Mouse (Mus musculus): Measurements from ENCODE around the gene Vrk3. TPM values are rescaled to one million over a fixed set of nuclear protein-coding genes. Genes with fewer than 3 reads are reported as not detected.

Vrk3 gene
- polyA plus RNA-seq, 1 experiment = 18.4 TPM

DNA sequence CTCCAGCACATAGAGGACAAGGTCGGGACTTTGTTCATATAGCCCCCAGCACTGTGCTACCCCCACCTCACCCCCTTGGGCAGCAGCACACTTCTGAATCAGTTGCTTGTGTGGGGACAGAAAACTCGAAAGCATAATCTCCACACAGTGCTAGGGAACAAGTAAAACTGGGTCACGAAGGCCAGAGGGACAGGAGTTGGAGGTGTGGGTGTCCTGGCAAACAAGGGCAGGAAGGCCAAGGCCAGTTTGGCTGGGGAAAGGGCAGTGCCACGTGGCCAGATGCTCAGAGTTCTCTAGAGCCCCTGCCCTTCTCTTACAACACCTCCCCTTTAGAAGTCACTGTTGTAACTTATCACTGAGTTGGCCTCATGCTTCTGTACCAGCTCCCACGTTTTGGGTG lies 71.7 kb downstream of the Vrk3 start:
- Histone ChIP-seq H3K4me1 (ENCODE audit: control insufficient read depth) (peaks cover 88% of the 10 kb centered on the region), H3K36me3 (ENCODE audit: control insufficient read depth) (peaks cover 69% of the 10 kb centered on the region), H3K4me3 (replicated peaks) (no peak overlapping the region), H3K27me3 (ENCODE audit: control insufficient read depth) (no peaks in the 10 kb centered on the region), H3K9me3 (ENCODE audit: control insufficient read depth, low read length) (no peaks in the 10 kb centered on the region)
- TF ChIP-seq TAL1 (IDR thresholded peaks at IDR 0.05; ENCODE audit: low read length) (no peak), GATA1 (IDR thresholded peaks at IDR 0.05; ENCODE audit: low read length) (no peak)

DNA sequence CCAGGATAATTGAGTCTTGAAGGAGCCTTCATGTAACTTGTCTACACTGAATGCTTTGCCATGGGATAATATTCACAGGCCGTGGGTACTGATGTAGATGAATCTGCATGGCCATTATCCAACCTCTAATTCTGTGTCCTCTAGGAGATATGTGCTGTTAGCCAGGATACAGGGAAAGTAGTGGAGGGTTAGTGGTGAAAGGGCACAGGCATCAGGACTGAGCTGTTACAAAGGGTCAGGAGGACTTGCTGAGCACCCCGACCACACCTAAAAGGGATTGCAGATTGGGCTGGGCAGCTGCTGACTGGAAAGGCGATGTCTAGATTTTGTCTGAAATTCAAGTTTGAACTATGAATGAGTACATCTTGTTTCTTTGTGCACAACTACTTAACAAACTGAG lies 72.3 kb downstream of the Vrk3 start:
- no peak overlapping the region for H3K4me3 ChIP-seq (replicated peaks)
- H3K36me3 ChIP-seq (ENCODE audit: control insufficient read depth) = peaks cover 74% of the 10 kb centered on the region
- H3K27me3 ChIP-seq (ENCODE audit: control insufficient read depth) = no peaks in the 10 kb centered on the region
- TF ChIP-seq GATA1 (IDR thresholded peaks at IDR 0.05; ENCODE audit: low read length) (no peak), TAL1 (IDR thresholded peaks at IDR 0.05; ENCODE audit: low read length) (no peak)
- peaks cover 87% of the 10 kb centered on the region for H3K4me1 ChIP-seq (ENCODE audit: control insufficient read depth)
- H3K9me3 ChIP-seq (ENCODE audit: control insufficient read depth, low read length) = no peaks in the 10 kb centered on the region

DNA sequence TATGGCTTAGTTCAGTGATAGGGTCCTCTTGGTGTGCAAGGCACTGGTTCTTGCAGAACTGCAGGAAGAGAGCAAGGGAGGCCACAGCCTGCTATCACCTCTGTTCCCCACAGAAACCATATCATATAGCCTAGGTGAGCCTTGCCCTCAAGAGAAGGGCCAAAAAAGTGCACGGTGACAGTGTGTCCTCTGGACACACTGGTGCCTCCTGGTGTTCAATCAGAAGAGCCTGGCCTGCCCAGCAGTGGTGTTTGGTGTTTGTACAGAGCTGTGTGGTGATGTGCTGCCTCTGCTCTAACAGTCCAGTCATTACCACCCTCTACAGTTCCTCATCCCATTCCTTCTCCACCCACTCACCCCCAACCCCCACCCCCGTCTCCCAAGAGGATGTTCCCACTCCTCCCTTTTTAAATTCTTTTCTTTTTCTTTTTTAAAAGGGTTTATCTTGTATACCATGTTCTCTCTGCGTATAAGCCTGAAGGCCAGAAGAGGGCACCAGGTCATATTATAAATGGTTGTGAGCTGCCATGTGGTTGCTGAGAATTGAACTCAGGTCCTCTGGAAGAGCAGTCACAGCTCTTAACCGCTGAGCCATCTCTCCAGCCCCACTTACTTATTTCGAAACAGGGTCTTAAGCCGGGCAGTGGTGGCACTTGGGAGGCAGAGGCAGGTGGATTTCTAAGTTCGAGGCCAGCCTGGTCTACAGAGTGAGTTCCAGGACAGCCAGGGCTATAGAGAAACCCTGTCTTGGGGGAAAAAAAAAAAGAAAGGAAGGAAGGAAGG lies 73.6 kb downstream of the Vrk3 start:
- Histone ChIP-seq H3K4me3 (replicated peaks) (no peak overlapping the region), H3K9me3 (ENCODE audit: control insufficient read depth, low read length) (no peaks in the 10 kb centered on the region), H3K27me3 (ENCODE audit: control insufficient read depth) (no peaks in the 10 kb centered on the region), H3K36me3 (ENCODE audit: control insufficient read depth) (peaks cover 86% of the 10 kb centered on the region), H3K4me1 (ENCODE audit: control insufficient read depth) (peaks cover 78% of the 10 kb centered on the region)
- TF ChIP-seq TAL1 (IDR thresholded peaks at IDR 0.05; ENCODE audit: low read length) = no peak
- no peak for TF ChIP-seq GATA1 (IDR thresholded peaks at IDR 0.05; ENCODE audit: low read length)

DNA sequence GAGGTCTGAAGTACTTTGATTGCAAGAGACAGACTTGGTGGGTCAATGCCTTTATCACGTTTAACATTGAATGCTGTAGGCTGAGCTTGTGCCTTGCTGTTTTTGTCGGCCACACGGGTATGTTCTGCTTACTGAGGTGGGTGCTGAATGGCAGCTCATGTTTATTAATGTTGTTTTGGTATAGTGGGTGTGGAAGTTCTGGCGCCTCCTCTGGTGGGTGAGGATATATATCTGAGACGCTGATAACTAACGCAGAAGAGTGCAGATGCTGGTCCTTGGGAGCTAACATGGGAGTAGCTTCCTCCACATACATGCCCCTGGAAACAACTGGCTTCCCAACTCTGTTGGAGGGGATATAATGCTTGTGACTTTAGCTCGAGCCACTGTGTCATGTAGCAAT lies 75.2 kb downstream of the Vrk3 start:
- Histone ChIP-seq H3K9me3 (ENCODE audit: control insufficient read depth, low read length) (no peaks in the 10 kb centered on the region), H3K4me1 (ENCODE audit: control insufficient read depth) (peaks cover 62% of the 10 kb centered on the region), H3K27me3 (ENCODE audit: control insufficient read depth) (no peaks in the 10 kb centered on the region), H3K36me3 (ENCODE audit: control insufficient read depth) (peaks cover 92% of the 10 kb centered on the region), H3K4me3 (replicated peaks) (no peak overlapping the region)
- no peak for TF ChIP-seq GATA1 (IDR thresholded peaks at IDR 0.05; ENCODE audit: low read length)

DNA sequence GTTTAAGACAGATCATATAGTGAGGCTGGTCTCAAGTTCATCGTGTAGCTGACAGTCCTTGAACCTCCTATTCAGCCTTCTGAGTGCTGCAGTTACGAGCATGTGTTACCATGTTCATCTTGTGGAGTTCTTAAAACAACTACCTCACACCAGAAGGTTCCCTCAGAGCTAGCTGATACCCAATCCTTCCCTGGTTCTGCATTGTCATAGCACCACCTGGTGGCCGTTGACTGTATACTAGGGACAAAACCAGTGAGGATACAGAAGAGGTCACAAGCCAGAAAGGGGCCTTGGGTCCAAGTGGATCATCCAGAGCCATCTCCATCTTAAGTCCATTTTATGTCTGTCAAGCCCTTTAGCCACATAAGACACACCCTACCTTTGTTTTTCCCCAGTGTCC lies 76.7 kb downstream of the Vrk3 start:
- H3K4me3 ChIP-seq (replicated peaks) = no peak overlapping the region
- peaks cover 92% of the 10 kb centered on the region for H3K36me3 ChIP-seq (ENCODE audit: control insufficient read depth)
- no peaks in the 10 kb centered on the region for H3K9me3 ChIP-seq (ENCODE audit: control insufficient read depth, low read length)
- no peak for TF ChIP-seq TAL1 (IDR thresholded peaks at IDR 0.05; ENCODE audit: low read length)
- TF ChIP-seq GATA1 (IDR thresholded peaks at IDR 0.05; ENCODE audit: low read length) = no peak
- peaks cover 49% of the 10 kb centered on the region for H3K4me1 ChIP-seq (ENCODE audit: control insufficient read depth)
- H3K27me3 ChIP-seq (ENCODE audit: control insufficient read depth) = no peaks in the 10 kb centered on the region

DNA sequence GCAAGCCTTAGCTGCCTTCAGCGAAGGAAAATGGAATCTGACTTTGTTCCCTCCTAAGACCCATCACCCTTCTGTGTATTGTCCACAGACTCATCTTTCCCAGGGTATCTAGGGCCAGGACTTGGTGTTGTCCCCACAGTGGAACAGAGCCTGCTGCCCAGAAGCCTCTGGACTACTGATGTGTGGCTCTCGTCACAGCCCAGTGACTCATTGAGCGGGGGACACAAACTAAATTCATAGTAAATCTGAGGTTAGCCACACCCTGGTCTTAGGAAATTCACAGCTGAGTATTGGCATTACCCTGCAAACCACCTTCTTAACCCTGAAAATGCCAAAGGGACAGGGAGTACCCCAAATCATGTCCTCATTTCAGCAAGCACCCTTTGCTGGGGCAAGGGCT lies 78.6 kb downstream of the Vrk3 start:
- H3K27me3 ChIP-seq (ENCODE audit: control insufficient read depth) = no peaks in the 10 kb centered on the region
- TF ChIP-seq GATA1 (IDR thresholded peaks at IDR 0.05; ENCODE audit: low read length) (no peak), TAL1 (IDR thresholded peaks at IDR 0.05; ENCODE audit: low read length) (no peak)
- peaks cover 94% of the 10 kb centered on the region for H3K36me3 ChIP-seq (ENCODE audit: control insufficient read depth)
- peaks cover 34% of the 10 kb centered on the region for H3K4me1 ChIP-seq (ENCODE audit: control insufficient read depth)
- H3K9me3 ChIP-seq (ENCODE audit: control insufficient read depth, low read length) = no peaks in the 10 kb centered on the region
- H3K4me3 ChIP-seq (replicated peaks) = no peak overlapping the region

Other genes starting within 250 kb of the Vrk3 start
- not detected in 2 replicates for gene Mybpc2, start 223.8 kb upstream of the Vrk3 start, polyA plus RNA-seq (2012)
- gene Spib, start 216.3 kb upstream of the Vrk3 start, polyA plus RNA-seq (2012) = 0.08 TPM in 2 replicates
- 24.0 and 25.1 TPM in 2 replicates for gene Pold1, start 199.6 kb upstream of the Vrk3 start, polyA plus RNA-seq (2012)
- 49.7 and 62.9 TPM in 2 replicates for gene Nr1h2, start 194.5 kb upstream of the Vrk3 start, polyA plus RNA-seq (2012)
- gene Napsa, start 176.0 kb upstream of the Vrk3 start, polyA plus RNA-seq (2012) = 0.20 and 0.21 TPM in 2 replicates
- 0.01 TPM in 2 replicates for gene Kcnc3, start 157.7 kb upstream of the Vrk3 start, polyA plus RNA-seq (2012)
- gene Myh14, start 77.6 kb upstream of the Vrk3 start, polyA plus RNA-seq (2012) = under 0.01 TPM in 1 of 2 replicates, not detected in the other
- gene Izumo2, start 39.7 kb upstream of the Vrk3 start, polyA plus RNA-seq (2012) = not detected in 2 replicates
- gene Zfp473, start 2.6 kb downstream of the Vrk3 start, polyA plus RNA-seq (2012) = 0.03 and 0.07 TPM in 2 replicates
- gene Nup62, start 67.7 kb downstream of the Vrk3 start, polyA plus RNA-seq (2012) = 6.9 and 10.5 TPM in 2 replicates
- gene Il4i1, start 68.0 kb downstream of the Vrk3 start, polyA plus RNA-seq (2012) = 0.12 and 0.13 TPM in 2 replicates
- 9.7 and 12.0 TPM in 2 replicates for gene Atf5, start 68.2 kb downstream of the Vrk3 start, polyA plus RNA-seq (2012)
- 33.5 and 36.8 TPM in 2 replicates for gene Akt1s1, start 100.6 kb downstream of the Vrk3 start, polyA plus RNA-seq (2012)
- gene Tbc1d17, start 100.7 kb downstream of the Vrk3 start, polyA plus RNA-seq (2012) = 7.7 and 10.0 TPM in 2 replicates
- 4.5 and 5.5 TPM in 2 replicates for gene Pnkp, start 108.7 kb downstream of the Vrk3 start, polyA plus RNA-seq (2012)
- 7.3 and 8.9 TPM in 2 replicates for gene Ptov1, start 121.4 kb downstream of the Vrk3 start, polyA plus RNA-seq (2012)
- gene Med25, start 144.3 kb downstream of the Vrk3 start, polyA plus RNA-seq (2012) = 46.3 and 51.9 TPM in 2 replicates
- gene Fuz, start 147.7 kb downstream of the Vrk3 start, polyA plus RNA-seq (2012) = 2.6 TPM in 2 replicates
- 48.1 and 53.1 TPM in 2 replicates for gene Ap2a1, start 181.1 kb downstream of the Vrk3 start, polyA plus RNA-seq (2012)
- not detected in 2 replicates for gene Tsks, start 194.8 kb downstream of the Vrk3 start, polyA plus RNA-seq (2012)
- 0.05 and 0.07 TPM in 2 replicates for gene Cpt1c, start 226.4 kb downstream of the Vrk3 start, polyA plus RNA-seq (2012)
- gene Prmt1, start 238.2 kb downstream of the Vrk3 start, polyA plus RNA-seq (2012) = 4.3 and 4.9 TPM in 2 replicates
- 10.4 and 10.6 TPM in 2 replicates for gene Irf3, start 249.2 kb downstream of the Vrk3 start, polyA plus RNA-seq (2012)

Data from erythroblast, embryonic 14.5 days (primary cell).